Mouse (Mus musculus): Measurements from ENCODE around the gene Olfr186. TPM values are rescaled to one million over a fixed set of nuclear protein-coding genes. Genes with fewer than 3 reads are reported as not detected.
"Not testable (repeated sequence)": the region's sequence is repeated elsewhere in the genome, so short reads cannot be mapped to it uniquely, and the experiment has no call there.

Gene Olfr186
- polyA plus RNA-seq (2015; fragmentation: Nextera tagmentation; extraction: Ambion mirVana), result 0.13 and 0.35 TPM in 2 replicates

GRCm38 (mm10) chr16:59030191-59030590 is at the start of gene Olfr186:
Olfr186 (minus strand) TSS chr16:59030291.
- Histone ChIP-seq H3K27ac (no peak within 1 kb of the TSS), H3K9ac (no peak within 1 kb of the TSS), H3K9me3 (no peaks in the 10 kb centered on the region), H3K4me1 (no peaks in the 10 kb centered on the region), H3K27me3 (replicated peaks) (no peaks in the 10 kb centered on the region), H3K4me3 (replicated peaks) (no peak within 1 kb of the TSS), H3K36me3 (no peaks in the 10 kb centered on the region), H3K4me2 (no peak within 1 kb of the TSS)
- ATAC-seq (ENCODE audit: insufficient read depth, low FRiP score, low read depth), result no peak
- 88% methylated on average over 4 of the region's 4 CpGs for whole genome bisulfite sequencing

DNA sequence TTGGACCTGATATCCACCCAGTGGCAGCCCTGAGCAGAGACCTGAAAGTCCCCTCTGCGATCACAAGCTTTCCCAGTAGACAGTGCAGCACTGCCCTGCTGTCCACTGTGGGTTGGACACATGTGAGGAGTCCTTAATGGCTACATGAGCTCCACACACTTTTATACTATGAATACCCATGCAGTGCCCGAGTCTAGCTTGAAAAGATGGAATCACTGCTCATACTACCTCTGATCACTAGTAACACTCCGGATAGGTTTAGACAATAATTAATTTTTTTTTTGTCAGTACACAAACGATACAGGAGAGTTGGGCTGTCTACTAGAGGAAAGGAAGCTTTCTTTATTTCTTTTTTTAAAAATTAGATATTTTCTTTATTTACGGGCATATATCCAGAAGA is 47.8 kb upstream of the Olfr186 start, which contains the start of gene Olfr190:
Olfr190 (minus strand) TSS at position 101 of the 400 bp plus-strand sequence.
- 81% methylated on average over 5 of the region's 5 CpGs for WGBS
- no peak within 1 kb of the TSS for H3K9ac ChIP-seq
- no peaks in the 10 kb centered on the region for H3K4me1 ChIP-seq
- H3K4me2 ChIP-seq, result no peak within 1 kb of the TSS
- no peaks in the 10 kb centered on the region for H3K27me3 ChIP-seq (replicated peaks)
- no peaks in the 10 kb centered on the region for H3K36me3 ChIP-seq
- no peak within 1 kb of the TSS for H3K4me3 ChIP-seq (replicated peaks)
- no peak for ATAC-seq (ENCODE audit: insufficient read depth, low FRiP score, low read depth)
- H3K27ac ChIP-seq, result no peak within 1 kb of the TSS
- no peaks in the 10 kb centered on the region for H3K9me3 ChIP-seq

GRCm38 (mm10) chr16:59073520-59073919 is 43.4 kb upstream of the Olfr186 start:
- H3K4me2 ChIP-seq, result no peak overlapping the region
- WGBS, result 88% methylated on average over 1 of the region's 1 CpGs
- no peak for ATAC-seq (ENCODE audit: insufficient read depth, low FRiP score, low read depth)
- H3K36me3 ChIP-seq, result no peaks in the 10 kb centered on the region
- H3K9ac ChIP-seq, result no peak overlapping the region
- no peak overlapping the region for H3K4me3 ChIP-seq (replicated peaks)
- no peaks in the 10 kb centered on the region for H3K4me1 ChIP-seq
- no peaks in the 10 kb centered on the region for H3K9me3 ChIP-seq
- H3K27me3 ChIP-seq (replicated peaks), result no peaks in the 10 kb centered on the region
- no peak overlapping the region for H3K27ac ChIP-seq

DNA sequence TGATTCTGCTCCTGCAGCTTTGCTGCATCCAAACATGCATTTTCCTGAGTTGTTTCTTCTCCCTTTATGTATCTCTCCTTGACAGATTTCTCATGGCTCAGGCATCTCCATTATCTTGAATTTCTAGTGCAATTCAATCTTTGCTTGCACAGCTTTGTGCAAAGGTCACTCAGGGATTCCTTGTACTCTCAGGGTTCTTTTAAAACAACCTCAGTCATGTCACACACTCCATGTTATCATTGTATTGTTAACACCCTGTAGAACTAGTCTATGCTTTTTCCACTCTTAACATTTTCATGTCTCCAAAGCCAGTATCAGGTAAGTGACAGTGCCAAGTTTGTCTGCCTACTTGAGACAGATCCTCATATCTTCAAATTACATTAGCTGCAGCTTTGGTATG is 41.7 kb upstream of the Olfr186 start:
- Histone ChIP-seq H3K9ac (no peak overlapping the region), H3K4me2 (no peak overlapping the region)

GRCm38 (mm10) chr16:59062411-59062810 is 32.3 kb upstream of the Olfr186 start:
- not testable (repeated sequence) for H3K9me3 ChIP-seq; H3K4me2 ChIP-seq; H3K27ac ChIP-seq; H3K4me1 ChIP-seq; H3K9ac ChIP-seq; H3K36me3 ChIP-seq; ATAC-seq (ENCODE audit: insufficient read depth, low FRiP score, low read depth); H3K27me3 ChIP-seq (replicated peaks); H3K4me3 ChIP-seq (replicated peaks)
- 48% methylated on average over 3 of the region's 3 CpGs for WGBS

More for the DNA sequence above, 41.7 kb upstream of the Olfr186 start:
- Histone ChIP-seq H3K27me3 (replicated peaks) (no peaks in the 10 kb centered on the region), H3K4me3 (replicated peaks) (no peak overlapping the region), H3K36me3 (no peaks in the 10 kb centered on the region), H3K9me3 (no peaks in the 10 kb centered on the region), H3K4me1 (no peaks in the 10 kb centered on the region), H3K27ac (no peak overlapping the region)
- ATAC-seq (ENCODE audit: insufficient read depth, low FRiP score, low read depth), result no peak

DNA sequence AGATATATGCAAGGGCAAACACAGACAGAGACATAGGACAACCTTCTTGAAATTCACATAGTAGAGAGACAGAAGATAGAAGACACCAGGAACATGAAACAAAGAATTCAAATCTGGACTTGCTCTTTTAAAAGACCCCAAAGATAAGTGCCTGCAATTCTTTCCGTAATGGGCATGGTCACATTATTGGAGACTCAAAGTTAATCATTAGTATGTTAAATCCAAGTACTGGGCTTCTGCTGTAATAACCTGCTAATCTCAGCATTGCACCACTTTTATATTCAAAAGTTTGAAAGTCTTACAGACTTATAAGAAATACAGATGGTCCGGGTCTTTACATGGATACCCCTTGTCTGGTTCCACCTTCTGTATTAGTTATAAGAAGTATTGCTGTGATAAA is 19.2 kb upstream of the Olfr186 start:
- WGBS, result 86% methylated on average over 2 of the region's 2 CpGs
- not testable (repeated sequence) for H3K4me1 ChIP-seq; H3K9me3 ChIP-seq; H3K27me3 ChIP-seq (replicated peaks); H3K27ac ChIP-seq; H3K9ac ChIP-seq; H3K4me2 ChIP-seq; H3K36me3 ChIP-seq; ATAC-seq (ENCODE audit: insufficient read depth, low FRiP score, low read depth); H3K4me3 ChIP-seq (replicated peaks)

- H3K9ac ChIP-seq, result no peak overlapping the region
- H3K4me2 ChIP-seq, result no peak overlapping the region
These were observed 18.8 kb upstream of the Olfr186 start for GRCm38 (mm10) chr16:59048860-59049259.

GRCm38 (mm10) chr16:59047579-59047978 is 17.5 kb upstream of the Olfr186 start:
- Histone ChIP-seq H3K9ac (no peak overlapping the region), H3K36me3 (no peaks in the 10 kb centered on the region), H3K27me3 (replicated peaks) (no peaks in the 10 kb centered on the region), H3K4me3 (replicated peaks) (no peak overlapping the region), H3K27ac (no peak overlapping the region), H3K4me2 (no peak overlapping the region), H3K9me3 (no peaks in the 10 kb centered on the region), H3K4me1 (no peaks in the 10 kb centered on the region)
- WGBS, result 61% methylated on average over 4 of the region's 4 CpGs
- ATAC-seq (ENCODE audit: insufficient read depth, low FRiP score, low read depth), result no peak

More at GRCm38 (mm10) chr16:59048860-59049259, 18.8 kb upstream of the Olfr186 start:
- Histone ChIP-seq H3K4me3 (replicated peaks) (no peak overlapping the region), H3K36me3 (no peaks in the 10 kb centered on the region), H3K9me3 (no peaks in the 10 kb centered on the region), H3K27me3 (replicated peaks) (no peaks in the 10 kb centered on the region), H3K4me1 (no peaks in the 10 kb centered on the region), H3K27ac (no peak overlapping the region)
- no peak for ATAC-seq (ENCODE audit: insufficient read depth, low FRiP score, low read depth)
- WGBS, result 62% methylated on average over 1 of the region's 1 CpGs

DNA sequence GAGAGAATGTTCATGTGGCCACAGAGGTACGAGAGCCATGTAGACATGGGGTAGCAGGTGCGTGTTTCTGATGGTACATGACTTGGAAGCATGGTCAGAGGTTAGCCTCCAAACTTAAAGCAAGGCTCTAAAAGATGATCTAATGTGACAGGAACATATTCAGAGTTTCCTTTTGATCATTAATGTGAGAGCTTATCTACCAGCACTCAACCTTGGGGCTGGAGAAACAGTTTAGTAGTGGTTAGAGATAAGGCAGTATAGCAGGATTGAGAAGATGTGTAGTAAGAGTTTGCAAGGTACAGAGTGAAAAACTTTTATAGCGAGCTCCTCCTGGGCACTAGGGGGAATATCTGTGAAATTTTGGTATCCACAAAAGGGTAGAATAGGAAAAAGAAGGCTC is 15.7 kb upstream of the Olfr186 start:
- no peaks in the 10 kb centered on the region for H3K4me1 ChIP-seq
- WGBS, result 82% methylated on average over 3 of the region's 3 CpGs
- H3K27me3 ChIP-seq (replicated peaks), result no peaks in the 10 kb centered on the region
- no peak overlapping the region for H3K27ac ChIP-seq
- no peak overlapping the region for H3K4me3 ChIP-seq (replicated peaks)
- H3K36me3 ChIP-seq, result no peaks in the 10 kb centered on the region
- H3K9ac ChIP-seq, result no peak overlapping the region
- no peaks in the 10 kb centered on the region for H3K9me3 ChIP-seq
- ATAC-seq (ENCODE audit: insufficient read depth, low FRiP score, low read depth), result no peak
- H3K4me2 ChIP-seq, result no peak overlapping the region

DNA sequence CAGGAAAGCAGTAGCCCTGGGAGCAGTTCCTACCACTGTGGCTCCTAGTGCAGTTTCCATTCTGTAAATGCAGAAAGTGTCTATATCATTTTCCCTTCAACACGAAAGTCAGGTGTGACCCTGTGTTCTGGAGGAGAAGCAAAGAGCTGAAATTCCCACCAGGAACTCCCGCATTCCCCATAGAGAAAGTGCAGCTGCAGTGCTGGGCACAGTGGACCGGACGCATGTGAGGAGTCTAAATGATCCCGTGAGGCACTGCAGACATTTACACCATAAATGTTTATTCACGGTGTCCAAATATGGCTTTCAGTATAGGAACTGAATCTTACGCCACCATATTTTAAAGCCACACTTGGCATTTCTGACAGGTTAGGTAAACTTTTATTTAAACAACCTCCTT is 9.6 kb upstream of the Olfr186 start, which contains the start of gene Olfr187:
Olfr187 (minus strand) TSS at position 58 of the 400 bp plus-strand sequence.
- 0 out of 2 replicates have a peak within 1 kb of the TSS, but pooled peaks have one; percentile 9 for H3K4me3 ChIP-seq (replicated peaks)
- H3K27ac ChIP-seq, result no peak within 1 kb of the TSS
- H3K36me3 ChIP-seq, result no peaks in the 10 kb centered on the region
- 45% methylated on average over 7 of the region's 7 CpGs for WGBS
- no peaks in the 10 kb centered on the region for H3K4me1 ChIP-seq
- peak within 1 kb of the TSS; percentile 24 for H3K4me2 ChIP-seq
- H3K27me3 ChIP-seq (replicated peaks), result no peaks in the 10 kb centered on the region
- H3K9ac ChIP-seq, result no peak within 1 kb of the TSS
- peak; percentile 73; the same call in 1 of the 2 replicates for ATAC-seq (ENCODE audit: insufficient read depth, low FRiP score, low read depth)
- no peaks in the 10 kb centered on the region for H3K9me3 ChIP-seq

DNA sequence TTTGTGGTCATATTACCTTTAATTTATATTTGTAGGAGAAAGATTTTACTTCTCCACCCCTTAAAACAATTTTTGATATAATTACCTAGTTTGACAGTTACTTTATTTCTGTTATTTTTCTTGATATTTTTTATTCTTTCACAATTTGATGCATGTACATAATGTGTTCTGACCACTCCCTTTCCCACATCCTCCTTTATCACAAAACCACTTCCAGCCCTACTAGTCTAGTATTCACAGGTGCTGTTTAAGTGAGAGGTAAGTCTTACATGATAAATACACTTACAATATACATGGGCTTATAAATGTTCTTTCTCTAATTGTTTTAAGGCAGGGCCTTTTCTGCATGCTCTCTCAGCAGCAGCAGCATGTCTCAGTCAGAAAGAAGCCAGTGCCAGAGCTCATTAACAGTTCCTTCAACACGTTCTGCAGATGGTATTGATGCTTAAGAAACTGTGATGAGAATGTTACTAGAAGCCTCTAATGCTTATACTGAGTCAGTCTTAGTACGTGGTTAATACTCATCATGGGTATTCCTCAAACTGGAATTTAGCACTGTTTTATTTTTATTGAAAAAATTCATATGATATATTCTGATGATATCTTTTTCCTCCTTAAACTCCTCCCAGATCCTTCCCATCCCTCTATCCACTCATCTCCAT is 16.6 kb downstream of the Olfr186 start:
- H3K9ac ChIP-seq, result no peak overlapping the region
- H3K9me3 ChIP-seq, result no peaks in the 10 kb centered on the region
- no peaks in the 10 kb centered on the region for H3K36me3 ChIP-seq
- no peak for ATAC-seq (ENCODE audit: insufficient read depth, low FRiP score, low read depth)
- no peak overlapping the region for H3K4me2 ChIP-seq
- no peaks in the 10 kb centered on the region for H3K4me1 ChIP-seq
- H3K27me3 ChIP-seq (replicated peaks), result no peaks in the 10 kb centered on the region
- no peak overlapping the region for H3K27ac ChIP-seq
- no peak overlapping the region for H3K4me3 ChIP-seq (replicated peaks)
- WGBS, result 55% methylated on average over 2 of the region's 2 CpGs

- ATAC-seq (ENCODE audit: insufficient read depth, low FRiP score, low read depth), result no peak
- H3K9ac ChIP-seq, result no peak overlapping the region
- H3K9me3 ChIP-seq, result no peaks in the 10 kb centered on the region
- no peaks in the 10 kb centered on the region for H3K27me3 ChIP-seq (replicated peaks)
- no peak overlapping the region for H3K4me3 ChIP-seq (replicated peaks)
- no peak overlapping the region for H3K27ac ChIP-seq
- H3K4me2 ChIP-seq, result no peak overlapping the region
- no peaks in the 10 kb centered on the region for H3K36me3 ChIP-seq
- H3K4me1 ChIP-seq, result no peaks in the 10 kb centered on the region
These were observed 22.9 kb downstream of the Olfr186 start for GRCm38 (mm10) chr16:59007146-59007545.

DNA sequence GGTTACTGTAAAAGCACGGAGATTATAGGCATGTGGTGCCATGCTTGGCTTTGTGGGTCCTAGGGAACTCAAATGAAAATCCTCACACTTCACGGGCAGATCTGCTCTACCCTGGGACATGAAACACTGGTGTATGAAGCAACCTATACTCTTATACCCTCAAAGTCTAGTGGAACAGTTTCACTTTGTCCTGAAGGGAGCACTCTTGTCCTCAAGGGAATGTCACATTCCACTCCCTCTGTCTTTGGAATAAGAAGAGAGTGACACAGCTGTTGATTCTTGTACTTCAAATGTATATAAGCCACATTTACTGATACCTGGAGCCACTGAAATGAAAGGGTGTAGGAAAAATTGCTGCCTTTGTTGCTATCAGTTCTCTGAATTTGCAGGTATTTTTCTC is 35.0 kb downstream of the Olfr186 start, which contains the start of gene Olfr183:
Olfr183 (plus strand) TSS at position 301 of the 400 bp plus-strand sequence.
- no peak within 1 kb of the TSS for H3K9ac ChIP-seq
- no peaks in the 10 kb centered on the region for H3K27me3 ChIP-seq (replicated peaks)
- no peaks in the 10 kb centered on the region for H3K36me3 ChIP-seq
- H3K4me1 ChIP-seq, result no peaks in the 10 kb centered on the region
- H3K27ac ChIP-seq, result no peak within 1 kb of the TSS
- no peak within 1 kb of the TSS for H3K4me3 ChIP-seq (replicated peaks)
- H3K9me3 ChIP-seq, result no peaks in the 10 kb centered on the region
- ATAC-seq (ENCODE audit: insufficient read depth, low FRiP score, low read depth), result no peak
- WGBS, result 70% methylated on average over 2 of the region's 2 CpGs
- H3K4me2 ChIP-seq, result no peak within 1 kb of the TSS

Data from stomach, embryonic 15.5 days (tissue).